Mouse (Mus musculus) right cerebral cortex, postnatal 14 days (tissue): ENCODE data around the gene Padi1.

Experiments
- DNase-seq: peaks from one replicate; pipeline ENCODE4 v3.0.0; 2022

Gene Padi1

DNA sequence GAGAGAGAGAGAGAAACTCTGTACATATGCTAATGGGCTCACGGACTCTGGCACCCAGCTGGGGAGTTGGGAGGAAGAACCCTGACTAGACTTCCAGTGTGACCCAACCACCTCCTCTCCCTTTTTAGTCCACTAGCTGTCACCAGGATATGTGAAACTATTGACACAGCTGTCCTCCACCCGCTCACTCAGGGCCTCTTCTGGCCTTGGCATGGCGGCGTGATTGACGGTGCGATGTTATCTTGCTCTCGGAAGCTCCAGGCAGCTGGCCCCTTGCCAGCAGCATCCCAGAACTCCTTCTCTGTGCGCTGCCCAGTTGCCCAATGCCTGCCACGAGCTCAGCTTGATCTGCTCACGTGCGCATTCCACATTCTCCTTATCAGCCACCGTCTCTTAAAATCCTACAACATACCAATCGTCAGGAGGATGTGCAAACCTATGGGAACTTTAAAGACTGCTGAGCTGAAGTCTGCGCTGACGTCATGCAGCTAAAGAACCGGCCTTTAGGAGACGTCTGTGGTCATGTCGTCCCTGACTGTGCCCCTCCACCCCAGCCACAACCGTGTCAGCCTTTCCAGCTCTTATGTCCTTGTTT is 65.7 kb downstream of the Padi1 start:
- no peak for DNase-seq

DNA sequence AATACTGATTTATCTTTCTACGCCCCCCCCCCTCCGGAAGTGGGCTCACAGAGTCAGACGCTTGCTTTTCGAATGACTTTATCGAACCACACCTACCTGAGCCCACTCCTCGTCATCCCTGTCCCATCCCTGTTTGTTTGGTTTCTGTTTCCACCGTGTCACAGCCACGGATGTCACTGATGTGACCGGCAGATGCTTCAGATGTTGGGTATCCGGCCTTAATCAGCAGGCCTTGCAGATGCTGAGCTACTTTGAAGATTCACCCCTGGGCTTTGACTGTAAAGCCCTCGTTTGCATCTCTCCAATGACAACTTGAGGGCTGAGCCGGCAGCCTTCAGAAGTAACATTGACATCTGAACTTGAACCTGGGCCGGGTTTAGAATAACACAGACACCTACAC is 69.0 kb downstream of the Padi1 start:
- DNase-seq, result no peak

GRCm38 (mm10) chr4:140775876-140776275 is 69.7 kb downstream of the Padi1 start:
- DNase-seq, result no peak

- DNase-seq, result no peak
Observed at GRCm38 (mm10) chr4:140774893-140775292, 70.7 kb downstream of the Padi1 start.

GRCm38 (mm10) chr4:140774025-140774800 is 71.4 kb downstream of the Padi1 start, which contains the start of gene Padi4:
TSS of gene Padi4 (minus strand) at chr4:140774236.
- DNase-seq, result no peak

- DNase-seq, result no peak
Observed at GRCm38 (mm10) chr4:140771091-140771490, 74.5 kb downstream of the Padi1 start.

DNA sequence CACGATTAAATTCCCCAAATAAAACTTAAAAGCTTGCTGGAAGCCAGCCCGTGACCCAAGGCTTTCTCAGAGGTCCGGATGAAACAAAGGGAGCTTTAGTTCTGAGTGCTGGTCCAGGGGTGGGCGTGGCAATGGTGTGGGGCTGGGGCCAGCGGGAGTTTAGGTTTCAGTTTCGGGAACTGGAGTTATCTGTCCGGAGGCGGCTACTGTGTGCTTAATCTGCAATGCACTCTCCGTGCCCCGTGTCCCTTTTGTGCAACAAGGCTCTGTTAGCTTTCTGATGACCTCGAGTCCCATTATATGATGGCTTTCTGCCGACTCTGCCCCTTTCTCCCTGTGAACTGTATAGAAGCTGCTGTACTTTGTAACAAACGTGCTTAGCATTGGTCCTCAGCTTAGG is 75.1 kb downstream of the Padi1 start:
- no peak for DNase-seq

DNA sequence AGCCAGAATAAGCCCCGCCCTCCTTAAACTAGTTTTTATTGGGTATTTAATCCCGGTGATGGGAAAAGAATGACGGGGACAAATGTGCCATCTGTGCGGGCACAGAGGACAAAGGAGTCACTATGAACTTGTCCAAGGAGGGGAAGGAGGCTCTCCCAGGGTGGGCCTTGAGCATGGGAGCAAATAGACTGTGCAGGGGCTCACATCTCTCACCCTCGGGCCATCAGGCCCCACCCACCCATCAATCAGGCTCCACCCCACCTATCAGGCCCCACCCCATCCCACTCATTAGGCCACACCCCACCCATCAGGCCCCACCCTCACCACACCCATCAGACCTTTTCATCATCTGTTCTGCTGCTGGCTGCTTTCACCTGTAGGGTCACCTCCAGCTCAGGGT is 76.6 kb downstream of the Padi1 start:
- no peak for DNase-seq

DNA sequence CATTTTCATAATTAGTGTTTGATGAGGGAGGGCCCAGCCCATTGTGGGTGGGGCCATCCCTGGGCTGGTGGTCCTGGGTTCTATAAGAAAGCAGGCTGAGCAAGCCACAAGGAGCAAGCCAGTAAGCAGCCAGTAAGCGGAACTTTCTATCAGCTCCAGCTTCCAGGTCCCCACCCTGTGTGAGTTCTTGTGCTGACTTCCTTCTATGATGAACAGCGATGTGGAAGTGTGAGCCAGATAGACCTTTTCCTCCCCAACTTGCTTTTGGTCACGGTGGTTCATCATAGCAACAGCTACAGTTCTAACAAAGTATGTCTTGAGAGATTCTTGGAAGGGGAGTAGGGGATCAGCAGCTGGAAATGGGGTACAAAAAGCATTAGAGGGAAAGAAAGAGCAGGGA is 79.6 kb downstream of the Padi1 start:
- no peak for DNase-seq

- DNase-seq, result peak; percentile 40
Observed at GRCm38 (mm10) chr4:140763158-140763557, 82.4 kb downstream of the Padi1 start.
